In the genomic region with DNA sequence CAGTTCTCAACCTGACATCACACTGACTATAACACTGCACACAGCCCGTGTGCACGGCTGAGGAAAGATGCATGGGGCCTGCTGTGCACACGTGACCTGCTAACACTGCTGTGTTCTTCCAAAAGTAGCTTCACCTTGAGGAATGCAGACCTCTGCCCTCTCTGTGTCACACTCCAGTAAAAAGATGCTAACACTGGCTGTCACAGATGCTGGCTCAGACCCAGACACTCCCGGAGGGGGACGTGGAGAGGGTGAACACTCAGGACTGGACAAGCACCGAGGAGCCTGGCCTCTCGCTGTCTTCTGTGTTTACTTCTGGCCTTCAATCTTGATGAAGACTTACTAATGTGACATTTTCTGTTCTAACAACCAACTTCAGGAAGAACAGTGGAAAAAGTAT, we compare ENCODE assay signal across 25 mouse cellular contexts. TPM values are rescaled to one million over a fixed set of nuclear protein-coding genes. Genes with fewer than 3 reads are reported as not detected.
DNase-seq lines count a peak whose midpoint lies in the region; ATAC-seq and TF ChIP-seq lines count a peak whose summit lies in the region.
"Had no signal": no experiment of that assay in that cellular context is flagged by ENCODE, and none has a peak within 500 bp of the region (broad histone marks: within the 10 kb centered on the region; RNA-seq: fewer than 3 reads in every experiment).

No protein-coding gene starts in this region.

- TF ChIP-seq CTCF in kidney, postnatal 0 days (IDR thresholded peaks at IDR 0.05; ENCODE audit: low read depth) = no peak

- peak; percentile 43; the same call in 1 of the 2 replicates for ATAC-seq in heart, embryonic 15.5 days (replicated peaks; ENCODE audit: insufficient number of reproducible peaks, insufficient read depth, low FRiP score, low read depth)
- no peak; the same call in 1 of the 2 replicates for ATAC-seq in heart, embryonic 12.5 days (ENCODE audit: insufficient number of reproducible peaks, low FRiP score)
- ATAC-seq in kidney, embryonic 15.5 days (replicated peaks; ENCODE audit: low FRiP score) = no peak
- peak; percentile 40; the same call in 1 of the 2 replicates for ATAC-seq in kidney, postnatal 0 days (replicated peaks; ENCODE audit: low FRiP score, low read depth)
- ATAC-seq: forebrain, postnatal 0 days; hindbrain, embryonic 16.5 days; midbrain, embryonic 15.5 days had no signal

- H3K9ac ChIP-seq in heart, embryonic 15.5 days = no peak overlapping the region
- H3K9ac ChIP-seq in heart, embryonic 12.5 days = no peak overlapping the region
- H3K9ac ChIP-seq in kidney, embryonic 15.5 days = no peak overlapping the region
- no peak overlapping the region for H3K9ac ChIP-seq in kidney, postnatal 0 days (ENCODE audit: low read depth, low read length)
- H3K9ac ChIP-seq: forebrain, postnatal 0 days; limb, embryonic 12.5 days; liver, embryonic 15.5 days; lung, embryonic 15.5 days; midbrain, embryonic 15.5 days had no signal

- H3K4me1 ChIP-seq in heart, embryonic 15.5 days (replicated peaks) = peaks cover 20% of the 10 kb centered on the region
- peaks cover 26% of the 10 kb centered on the region for H3K4me1 ChIP-seq in heart, embryonic 12.5 days (replicated peaks)
- H3K4me1 ChIP-seq in kidney, embryonic 15.5 days = peaks cover 16% of the 10 kb centered on the region
- no peaks in the 10 kb centered on the region for H3K4me1 ChIP-seq in kidney, postnatal 0 days (replicated peaks; ENCODE audit: insufficient read depth, low read length)
- H3K4me1 ChIP-seq: liver, embryonic 15.5 days; lung, embryonic 15.5 days; midbrain, embryonic 10.5 days; midbrain, embryonic 15.5 days had no signal

- no peak overlapping the region for H3K4me3 ChIP-seq in heart, embryonic 15.5 days
- no peak overlapping the region for H3K4me3 ChIP-seq in heart, embryonic 12.5 days
- H3K4me3 ChIP-seq in kidney, embryonic 15.5 days (replicated peaks) = no peak overlapping the region
- no peak overlapping the region for H3K4me3 ChIP-seq in kidney, postnatal 0 days (replicated peaks; ENCODE audit: low read depth, low read length)
- H3K4me3 ChIP-seq: erythroblast, embryonic 14.5 days; limb, embryonic 12.5 days; liver, embryonic 15.5 days; lung, embryonic 15.5 days; midbrain, embryonic 10.5 days; midbrain, embryonic 15.5 days had no signal

- peaks cover 12% of the 10 kb centered on the region; the same call in 1 of the 2 replicates for H3K36me3 ChIP-seq in heart, embryonic 15.5 days
- H3K36me3 ChIP-seq in heart, embryonic 12.5 days = peaks cover 34% of the 10 kb centered on the region
- peaks cover 46% of the 10 kb centered on the region for H3K36me3 ChIP-seq in kidney, embryonic 15.5 days
- peaks cover 9% of the 10 kb centered on the region; the same call in 1 of the 2 replicates for H3K36me3 ChIP-seq in kidney, postnatal 0 days (ENCODE audit: insufficient read depth, low read length)
- H3K36me3 ChIP-seq: midbrain, embryonic 15.5 days had no signal

- peak; percentile 14 for DNase-seq in kidney, adult 18-20 months
- peak; percentile 30 for DNase-seq in kidney, postnatal 0 days (ENCODE audit: low spot score)
- peak; percentile 30 to 51 for DNase-seq in kidney, postnatal 4 days
- DNase-seq in spleen, adult 12 weeks (ENCODE audit: low spot score) = no peak
- no peak for DNase-seq in layer of hippocampus, adult 9-11 months
- DNase-seq: adrenal gland, adult 2 months; adrenal gland, postnatal 36 days; B cell, adult 2 months; cerebellum, adult 18-20 months; cerebellum, postnatal 10 days; forebrain, postnatal 0 days; gastrocnemius, postnatal 14 days; right cerebral cortex, postnatal 25 days; spleen, adult 18-20 months; thymus, postnatal 14 days had no signal

- WGBS in heart, embryonic 15.5 days = 54% methylated on average over 7 of the region's 7 CpGs
- WGBS in heart, embryonic 12.5 days = 65% methylated on average over 7 of the region's 7 CpGs
- WGBS in kidney, embryonic 15.5 days = 56% methylated on average over 7 of the region's 7 CpGs
- 44% methylated on average over 7 of the region's 7 CpGs for WGBS in kidney, postnatal 0 days

- no peak overlapping the region for H3K4me2 ChIP-seq in heart, embryonic 15.5 days
- no peak overlapping the region for H3K4me2 ChIP-seq in heart, embryonic 12.5 days
- no peak overlapping the region for H3K4me2 ChIP-seq in kidney, embryonic 15.5 days
- H3K4me2 ChIP-seq in kidney, postnatal 0 days (ENCODE audit: low read length) = no peak overlapping the region
- H3K4me2 ChIP-seq: limb, embryonic 12.5 days; liver, embryonic 15.5 days; lung, embryonic 15.5 days; midbrain, embryonic 15.5 days had no signal

- peak overlapping the region; percentile 47 for H3K27ac ChIP-seq in heart, embryonic 15.5 days
- no peak overlapping the region; the same call in 1 of the 2 replicates for H3K27ac ChIP-seq in heart, embryonic 12.5 days (ENCODE audit: poor library complexity, severe bottlenecking)
- no peak overlapping the region for H3K27ac ChIP-seq in kidney, embryonic 15.5 days
- H3K27ac ChIP-seq in kidney, postnatal 0 days = no peak overlapping the region
- H3K27ac ChIP-seq: limb, embryonic 12.5 days; liver, embryonic 15.5 days; lung, embryonic 15.5 days; midbrain, embryonic 10.5 days; midbrain, embryonic 15.5 days had no signal

- no peaks in the 10 kb centered on the region for H3K9me3 ChIP-seq in heart, embryonic 15.5 days (replicated peaks)
- no peaks in the 10 kb centered on the region for H3K9me3 ChIP-seq in heart, embryonic 12.5 days (replicated peaks)
- H3K9me3 ChIP-seq in kidney, embryonic 15.5 days (replicated peaks) = no peaks in the 10 kb centered on the region
- no peaks in the 10 kb centered on the region for H3K9me3 ChIP-seq in kidney, postnatal 0 days (replicated peaks; ENCODE audit: low read length)
- H3K9me3 ChIP-seq: limb, embryonic 12.5 days; liver, embryonic 15.5 days; lung, embryonic 15.5 days; midbrain, embryonic 10.5 days; midbrain, embryonic 15.5 days had no signal

- no peaks in the 10 kb centered on the region for H3K27me3 ChIP-seq in heart, embryonic 15.5 days
- H3K27me3 ChIP-seq in heart, embryonic 12.5 days (replicated peaks) = no peaks in the 10 kb centered on the region
- H3K27me3 ChIP-seq in kidney, embryonic 15.5 days = no peaks in the 10 kb centered on the region
- H3K27me3 ChIP-seq in kidney, postnatal 0 days (ENCODE audit: insufficient read depth, low read length) = no peaks in the 10 kb centered on the region
- H3K27me3 ChIP-seq: limb, embryonic 12.5 days; liver, embryonic 15.5 days; lung, embryonic 15.5 days; midbrain, embryonic 15.5 days had no signal

RNA-seq across cellular contexts. Expression of a gene that starts 33.9 kb away (rescaled TPM):
- 29.2 and 37.4 TPM in 2 replicates for polyA plus RNA-seq in heart, embryonic 15.5 days (2015; fragmentation: Nextera tagmentation; extraction: Ambion mirVana)
- 40.1 and 43.5 TPM in 2 replicates for polyA plus RNA-seq in heart, embryonic 12.5 days (2016; fragmentation: Nextera tagmentation; extraction: Ambion mirVana)
- 43.3 and 45.3 TPM in 2 replicates for polyA plus RNA-seq in kidney, embryonic 15.5 days (2015; fragmentation: Nextera tagmentation; extraction: Ambion mirVana)
- polyA plus RNA-seq in kidney, postnatal 0 days (2015; fragmentation: Nextera tagmentation; extraction: Ambion mirVana) = 26.5 and 26.9 TPM in 2 replicates

RNA-seq across cellular contexts. Expression of a gene that starts 42.3 kb away (rescaled TPM):
- polyA plus RNA-seq in heart, embryonic 15.5 days (2015; fragmentation: Nextera tagmentation; extraction: Ambion mirVana) = 4.4 and 4.7 TPM in 2 replicates
- polyA plus RNA-seq in heart, embryonic 12.5 days (2016; fragmentation: Nextera tagmentation; extraction: Ambion mirVana) = 6.9 and 8.3 TPM in 2 replicates
- 10.9 and 11.9 TPM in 2 replicates for polyA plus RNA-seq in kidney, embryonic 15.5 days (2015; fragmentation: Nextera tagmentation; extraction: Ambion mirVana)
- polyA plus RNA-seq in kidney, postnatal 0 days (2015; fragmentation: Nextera tagmentation; extraction: Ambion mirVana) = 4.9 and 6.0 TPM in 2 replicates

RNA-seq across cellular contexts. Expression of a gene that starts 54.0 kb away (rescaled TPM):
- 14.2 and 15.1 TPM in 2 replicates for polyA plus RNA-seq in heart, embryonic 15.5 days (2015; fragmentation: Nextera tagmentation; extraction: Ambion mirVana)
- 22.7 and 25.4 TPM in 2 replicates for polyA plus RNA-seq in heart, embryonic 12.5 days (2016; fragmentation: Nextera tagmentation; extraction: Ambion mirVana)
- 20.9 and 23.7 TPM in 2 replicates for polyA plus RNA-seq in kidney, embryonic 15.5 days (2015; fragmentation: Nextera tagmentation; extraction: Ambion mirVana)
- 14.5 and 15.2 TPM in 2 replicates for polyA plus RNA-seq in kidney, postnatal 0 days (2015; fragmentation: Nextera tagmentation; extraction: Ambion mirVana)

Comparison
In these comparisons a context has a peak if more than half of its experiments do, and no peak if none do; other contexts are left out.
1. ATAC-seq: peak in heart, embryonic 15.5 days (single experiment) and kidney, postnatal 0 days (single experiment); none in heart, embryonic 12.5 days (single experiment) and kidney, embryonic 15.5 days (single experiment).
2. DNase-seq: peak in kidney, adult 18-20 months (single experiment), kidney, postnatal 0 days (single experiment) and kidney, postnatal 4 days (2 of 2); none in spleen, adult 12 weeks (single experiment) and layer of hippocampus, adult 9-11 months (single experiment).